Mouse (Mus musculus): ENCODE measurements around the gene Prr5l. TPM values are rescaled to one million over a fixed set of nuclear protein-coding genes. Genes with fewer than 3 reads are reported as not detected.

Gene Prr5l
- polyA plus RNA-seq, 1 experiment: 9.2 TPM

GRCm38 (mm10) chr2:101723333-101723881 is 159.4 kb downstream of the Prr5l start:
- TF ChIP-seq CTCF (IDR thresholded peaks at IDR 0.05; ENCODE audit: borderline replicate concordance, control insufficient read depth, extremely low read depth, insufficient read depth, low read length, poor library complexity) (no peak), POLR2A (IDR thresholded peaks at IDR 0.05; ENCODE audit: control insufficient read depth, extremely low read depth, insufficient read depth, low read length, poor library complexity) (no peak)
- DNase-seq: no peak
- no peaks in the 10 kb centered on the region for H3K4me1 ChIP-seq (replicated peaks; ENCODE audit: control insufficient read depth, insufficient read depth, low read length)
- H3K4me3 ChIP-seq (ENCODE audit: control insufficient read depth, insufficient read depth, low read length): no peak overlapping the region
- H3K27me3 ChIP-seq (ENCODE audit: control insufficient read depth, insufficient read depth, low read length): no peaks in the 10 kb centered on the region
- WGBS: 96% methylated on average over 10 of the region's 10 CpGs
- H3K36me3 ChIP-seq (ENCODE audit: control insufficient read depth, insufficient read depth, low read length): no peaks in the 10 kb centered on the region
- H3K27ac ChIP-seq (ENCODE audit: control insufficient read depth, insufficient read depth, low read length): no peak overlapping the region

- Histone ChIP-seq H3K36me3 (ENCODE audit: control insufficient read depth, insufficient read depth, low read length) (no peaks in the 10 kb centered on the region), H3K27ac (ENCODE audit: control insufficient read depth, insufficient read depth, low read length) (no peak overlapping the region), H3K27me3 (ENCODE audit: control insufficient read depth, insufficient read depth, low read length) (no peaks in the 10 kb centered on the region), H3K4me3 (ENCODE audit: control insufficient read depth, insufficient read depth, low read length) (no peak overlapping the region), H3K4me1 (replicated peaks; ENCODE audit: control insufficient read depth, insufficient read depth, low read length) (no peaks in the 10 kb centered on the region)
- 73% methylated on average over 8 of the region's 8 CpGs for WGBS
- no peak for DNase-seq
- TF ChIP-seq POLR2A (IDR thresholded peaks at IDR 0.05; ENCODE audit: control insufficient read depth, extremely low read depth, insufficient read depth, low read length, poor library complexity) (no peak), CTCF (IDR thresholded peaks at IDR 0.05; ENCODE audit: borderline replicate concordance, control insufficient read depth, extremely low read depth, insufficient read depth, low read length, poor library complexity) (no peak)
These were observed 160.2 kb downstream of the Prr5l start for GRCm38 (mm10) chr2:101722370-101723332.

- WGBS: 85% methylated on average over 4 of the region's 4 CpGs
- no peaks in the 10 kb centered on the region for H3K36me3 ChIP-seq (ENCODE audit: control insufficient read depth, insufficient read depth, low read length)
These were observed 161.0 kb downstream of the Prr5l start for GRCm38 (mm10) chr2:101721835-101722234.

GRCm38 (mm10) chr2:101717162-101717561 is 165.7 kb downstream of the Prr5l start:
- TF ChIP-seq CTCF (IDR thresholded peaks at IDR 0.05; ENCODE audit: borderline replicate concordance, control insufficient read depth, extremely low read depth, insufficient read depth, low read length, poor library complexity) (no peak), POLR2A (IDR thresholded peaks at IDR 0.05; ENCODE audit: control insufficient read depth, extremely low read depth, insufficient read depth, low read length, poor library complexity) (no peak)
- Histone ChIP-seq H3K4me1 (replicated peaks; ENCODE audit: control insufficient read depth, insufficient read depth, low read length) (no peaks in the 10 kb centered on the region), H3K27me3 (ENCODE audit: control insufficient read depth, insufficient read depth, low read length) (no peaks in the 10 kb centered on the region), H3K4me3 (ENCODE audit: control insufficient read depth, insufficient read depth, low read length) (no peak overlapping the region), H3K36me3 (ENCODE audit: control insufficient read depth, insufficient read depth, low read length) (no peaks in the 10 kb centered on the region), H3K27ac (ENCODE audit: control insufficient read depth, insufficient read depth, low read length) (no peak overlapping the region)
- 96% methylated on average over 13 of the region's 13 CpGs for WGBS
- no peak for DNase-seq

More at GRCm38 (mm10) chr2:101721835-101722234, 161.0 kb downstream of the Prr5l start:
- TF ChIP-seq CTCF (IDR thresholded peaks at IDR 0.05; ENCODE audit: borderline replicate concordance, control insufficient read depth, extremely low read depth, insufficient read depth, low read length, poor library complexity): no peak
- TF ChIP-seq POLR2A (IDR thresholded peaks at IDR 0.05; ENCODE audit: control insufficient read depth, extremely low read depth, insufficient read depth, low read length, poor library complexity): no peak
- no peak overlapping the region for H3K4me3 ChIP-seq (ENCODE audit: control insufficient read depth, insufficient read depth, low read length)
- no peak for DNase-seq
- H3K4me1 ChIP-seq (replicated peaks; ENCODE audit: control insufficient read depth, insufficient read depth, low read length): no peaks in the 10 kb centered on the region
- H3K27ac ChIP-seq (ENCODE audit: control insufficient read depth, insufficient read depth, low read length): no peak overlapping the region
- no peaks in the 10 kb centered on the region for H3K27me3 ChIP-seq (ENCODE audit: control insufficient read depth, insufficient read depth, low read length)

- Histone ChIP-seq H3K4me3 (ENCODE audit: control insufficient read depth, insufficient read depth, low read length) (no peak overlapping the region), H3K36me3 (ENCODE audit: control insufficient read depth, insufficient read depth, low read length) (no peaks in the 10 kb centered on the region), H3K4me1 (replicated peaks; ENCODE audit: control insufficient read depth, insufficient read depth, low read length) (no peaks in the 10 kb centered on the region), H3K27me3 (ENCODE audit: control insufficient read depth, insufficient read depth, low read length) (no peaks in the 10 kb centered on the region), H3K27ac (ENCODE audit: control insufficient read depth, insufficient read depth, low read length) (no peak overlapping the region)
- no peak for TF ChIP-seq CTCF (IDR thresholded peaks at IDR 0.05; ENCODE audit: borderline replicate concordance, control insufficient read depth, extremely low read depth, insufficient read depth, low read length, poor library complexity)
- TF ChIP-seq POLR2A (IDR thresholded peaks at IDR 0.05; ENCODE audit: control insufficient read depth, extremely low read depth, insufficient read depth, low read length, poor library complexity): no peak
- 74% methylated on average over 8 of the region's 8 CpGs for WGBS
- peak; percentile 64 for DNase-seq
These were observed 167.0 kb downstream of the Prr5l start for GRCm38 (mm10) chr2:101715650-101716323.

GRCm38 (mm10) chr2:101711608-101712007 is 171.2 kb downstream of the Prr5l start:
- no peak for DNase-seq
- Histone ChIP-seq H3K4me3 (ENCODE audit: control insufficient read depth, insufficient read depth, low read length) (no peak overlapping the region), H3K27ac (ENCODE audit: control insufficient read depth, insufficient read depth, low read length) (no peak overlapping the region), H3K27me3 (ENCODE audit: control insufficient read depth, insufficient read depth, low read length) (no peaks in the 10 kb centered on the region), H3K36me3 (ENCODE audit: control insufficient read depth, insufficient read depth, low read length) (no peaks in the 10 kb centered on the region), H3K4me1 (replicated peaks; ENCODE audit: control insufficient read depth, insufficient read depth, low read length) (no peaks in the 10 kb centered on the region)
- WGBS: 94% methylated on average over 3 of the region's 3 CpGs
- TF ChIP-seq CTCF (IDR thresholded peaks at IDR 0.05; ENCODE audit: borderline replicate concordance, control insufficient read depth, extremely low read depth, insufficient read depth, low read length, poor library complexity): no peak
- no peak for TF ChIP-seq POLR2A (IDR thresholded peaks at IDR 0.05; ENCODE audit: control insufficient read depth, extremely low read depth, insufficient read depth, low read length, poor library complexity)

Measured in thymus, adult 2 months (tissue).